Mouse (Mus musculus) brain, embryonic 14.5 days (tissue): ENCODE data around the gene Idi1. TPM values are rescaled to one million over a fixed set of nuclear protein-coding genes. Genes with fewer than 3 reads are reported as not detected.
"Not testable (repeated sequence)": the region's sequence is repeated elsewhere in the genome, so short reads cannot be mapped to it uniquely, and the experiment has no call there.

Source experiments
- DNase-seq: peaks from one replicate; pipeline ENCODE4 v3.0.0-alpha.2; 2011; ENCODE audit warnings: low read depth
- CTCF ChIP-seq: fragments of 200-500 bp; IDR thresholded peaks from 2 replicates; pipeline ENCODE4 v1.5.1; 2012; ENCODE audit warnings: inconsistent platforms, mild to moderate bottlenecking, moderate library complexity, borderline replicate concordance; ENCODE audit not compliant: insufficient read depth, insufficient read length; ENCODE audit errors: extremely low read depth
- POLR2A ChIP-seq: fragments of 200-500 bp; IDR thresholded peaks from 2 replicates; pipeline ENCODE4 v1.6.1; 2012; ENCODE audit warnings: mild to moderate bottlenecking, inconsistent platforms, borderline replicate concordance; ENCODE audit not compliant: poor library complexity, insufficient read depth, insufficient read length, severe bottlenecking; ENCODE audit errors: extremely low read depth
- polyA plus RNA-seq: library from polyadenylated mRNA; depleted of rRNA; stranded (reverse); fragments of >200 nt; gene quantifications from 2 replicates; pipeline ENCODE4 v1.2.3, GENCODE M21; 2012; rRNA removed

Gene Idi1
- polyA plus RNA-seq, 1 experiment: 54.2 TPM

DNA sequence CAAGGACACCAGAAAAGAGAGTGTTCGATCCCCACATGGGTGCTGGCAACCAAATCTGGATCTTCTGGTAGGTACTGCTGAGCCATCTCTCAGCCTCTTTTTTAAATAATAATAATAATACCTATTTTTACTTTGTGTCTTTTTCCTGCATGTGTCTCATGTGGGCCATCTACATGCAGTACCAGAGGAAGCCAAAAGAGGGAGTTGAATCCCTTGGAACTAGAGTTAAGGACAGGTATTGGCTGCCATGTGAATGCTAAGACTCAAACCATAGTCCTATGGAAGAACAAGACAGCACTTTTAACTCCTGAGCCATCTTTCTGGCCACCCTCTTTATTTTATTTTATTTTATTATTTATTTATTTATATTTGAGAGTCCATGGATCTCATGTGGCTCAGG is 3.3 kb downstream of the Idi1 start:
- TF ChIP-seq CTCF: peak; percentile 13; the same call in 1 of the 2 replicates
- no peak for TF ChIP-seq POLR2A
- no peak for DNase-seq

- DNase-seq: not testable (repeated sequence)
Measured at GRCm38 (mm10) chr13:8905986-8906385, 20.7 kb downstream of the Idi1 start.

DNA sequence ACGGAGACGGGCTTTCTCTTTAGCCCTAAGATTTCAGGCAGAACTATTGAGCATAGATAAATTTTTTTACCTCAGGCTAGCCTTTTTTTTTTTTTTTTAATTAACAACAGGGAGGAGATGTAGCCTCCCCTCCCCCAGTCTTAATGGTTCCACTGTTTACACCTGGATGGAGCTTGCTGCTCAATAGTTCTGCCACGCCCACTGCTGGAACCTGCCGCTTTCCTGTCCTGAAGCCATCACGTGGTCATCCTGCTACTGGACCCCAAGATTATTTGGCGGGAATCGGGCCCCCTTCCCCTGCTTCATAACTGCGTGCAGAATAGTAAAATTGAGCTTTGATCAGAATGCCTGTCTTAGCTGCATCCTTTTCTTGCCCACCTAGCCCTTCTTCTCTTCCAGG is 28.6 kb downstream of the Idi1 start:
- DNase-seq: not testable (repeated sequence)

- no peak for TF ChIP-seq CTCF
- TF ChIP-seq POLR2A: no peak
- DNase-seq: no peak
Measured at GRCm38 (mm10) chr13:8933499-8933898, 48.2 kb downstream of the Idi1 start.

GRCm38 (mm10) chr13:8937611-8938140 is 52.4 kb downstream of the Idi1 start:
- DNase-seq: not testable (repeated sequence)

GRCm38 (mm10) chr13:8941110-8941509 is 55.8 kb downstream of the Idi1 start:
- DNase-seq: not testable (repeated sequence)

- not testable (repeated sequence) for DNase-seq
Measured at GRCm38 (mm10) chr13:8941701-8942100, 56.4 kb downstream of the Idi1 start.

Other genes with a start within 250 kb of the Idi1 start
- 35.0 and 43.4 TPM in 2 replicates for gene Wdr37, start 13.6 kb upstream of the Idi1 start, polyA plus RNA-seq
- gene Gm9745, start 62.7 kb downstream of the Idi1 start, polyA plus RNA-seq: not detected in 2 replicates
- not detected in 2 replicates for gene Idi2, start 67.4 kb downstream of the Idi1 start, polyA plus RNA-seq
- gene Gtpbp4, start 110.6 kb downstream of the Idi1 start, polyA plus RNA-seq: 25.6 and 30.5 TPM in 2 replicates
- gene Larp4b, start 208.4 kb downstream of the Idi1 start, polyA plus RNA-seq: 23.0 and 35.2 TPM in 2 replicates